Mouse (Mus musculus): ENCODE results near the gene Tmem115.

GRCm38 (mm10) chr9:107542721-107543120, 9.0 kb downstream of the Tmem115 start:
- no peak for TF ChIP-seq CTCF (IDR thresholded peaks at IDR 0.05; ENCODE audit: low read depth)
- TF ChIP-seq EP300 (IDR thresholded peaks at IDR 0.05; ENCODE audit: low read depth): no peak

Measured in liver, embryonic 14.5 days (tissue).